Mouse (Mus musculus): Measurements from ENCODE around the gene Actr8. TPM values are rescaled to one million over a fixed set of nuclear protein-coding genes. Genes with fewer than 3 reads are reported as not detected.

The Actr8 gene
- total RNA-seq, 1 experiment from 2014 or later: 65.1 TPM

GRCm38 (mm10) chr14:29987739-29988138 lies 9.6 kb downstream of the Actr8 start:
- ATAC-seq (ENCODE audit: extremely low read depth, insufficient number of reproducible peaks, low FRiP score, poor library complexity, severe bottlenecking): no peak

GRCm38 (mm10) chr14:29988337-29988736 lies 10.2 kb downstream of the Actr8 start:
- no peak for ATAC-seq (ENCODE audit: extremely low read depth, insufficient number of reproducible peaks, low FRiP score, poor library complexity, severe bottlenecking)

GRCm38 (mm10) chr14:29994976-29995375 lies 16.8 kb downstream of the Actr8 start:
- ATAC-seq (ENCODE audit: extremely low read depth, insufficient number of reproducible peaks, low FRiP score, poor library complexity, severe bottlenecking): no peak

- no peak for ATAC-seq (ENCODE audit: extremely low read depth, insufficient number of reproducible peaks, low FRiP score, poor library complexity, severe bottlenecking)
Measured at GRCm38 (mm10) chr14:29996000-29996751, 18.0 kb downstream of the Actr8 start.

GRCm38 (mm10) chr14:29997345-29997744 lies 19.2 kb downstream of the Actr8 start:
- ATAC-seq (ENCODE audit: extremely low read depth, insufficient number of reproducible peaks, low FRiP score, poor library complexity, severe bottlenecking): no peak

- ATAC-seq (ENCODE audit: extremely low read depth, insufficient number of reproducible peaks, low FRiP score, poor library complexity, severe bottlenecking): no peak
Measured at GRCm38 (mm10) chr14:29998747-29999474, 20.8 kb downstream of the Actr8 start.

- ATAC-seq (ENCODE audit: extremely low read depth, insufficient number of reproducible peaks, low FRiP score, poor library complexity, severe bottlenecking): no peak
Measured at GRCm38 (mm10) chr14:29999475-29999811, 21.3 kb downstream of the Actr8 start.

- no peak for ATAC-seq (ENCODE audit: extremely low read depth, insufficient number of reproducible peaks, low FRiP score, poor library complexity, severe bottlenecking)
Measured at GRCm38 (mm10) chr14:30008733-30009575, 30.8 kb downstream of the Actr8 start, which contains the start of the genes Il17rb and Chdh. Gene Il17rb, minus strand, starts transcription at chr14:30008896. Gene Chdh, plus strand, starts transcription at chr14:30009023.

GRCm38 (mm10) chr14:30009864-30010560 lies 31.9 kb downstream of the Actr8 start:
- no peak for ATAC-seq (ENCODE audit: extremely low read depth, insufficient number of reproducible peaks, low FRiP score, poor library complexity, severe bottlenecking)

- ATAC-seq (ENCODE audit: extremely low read depth, insufficient number of reproducible peaks, low FRiP score, poor library complexity, severe bottlenecking): no peak
Measured at GRCm38 (mm10) chr14:30011886-30012560, 33.9 kb downstream of the Actr8 start.

GRCm38 (mm10) chr14:30014487-30014886 lies 36.4 kb downstream of the Actr8 start:
- ATAC-seq (ENCODE audit: extremely low read depth, insufficient number of reproducible peaks, low FRiP score, poor library complexity, severe bottlenecking): no peak

GRCm38 (mm10) chr14:30015008-30015407 lies 36.9 kb downstream of the Actr8 start:
- no peak for ATAC-seq (ENCODE audit: extremely low read depth, insufficient number of reproducible peaks, low FRiP score, poor library complexity, severe bottlenecking)

- ATAC-seq (ENCODE audit: extremely low read depth, insufficient number of reproducible peaks, low FRiP score, poor library complexity, severe bottlenecking): no peak
Measured at GRCm38 (mm10) chr14:30016666-30017065, 38.5 kb downstream of the Actr8 start.

GRCm38 (mm10) chr14:30017794-30018462 lies 39.8 kb downstream of the Actr8 start:
- no peak for ATAC-seq (ENCODE audit: extremely low read depth, insufficient number of reproducible peaks, low FRiP score, poor library complexity, severe bottlenecking)

GRCm38 (mm10) chr14:30018463-30018801 lies 40.3 kb downstream of the Actr8 start:
- ATAC-seq (ENCODE audit: extremely low read depth, insufficient number of reproducible peaks, low FRiP score, poor library complexity, severe bottlenecking): no peak

GRCm38 (mm10) chr14:30018846-30019245 lies 40.7 kb downstream of the Actr8 start:
- no peak for ATAC-seq (ENCODE audit: extremely low read depth, insufficient number of reproducible peaks, low FRiP score, poor library complexity, severe bottlenecking)

- ATAC-seq (ENCODE audit: extremely low read depth, insufficient number of reproducible peaks, low FRiP score, poor library complexity, severe bottlenecking): no peak
Measured at GRCm38 (mm10) chr14:30019375-30019774, 41.2 kb downstream of the Actr8 start.

Measured in neutrophil, adult 5-6 weeks (primary cell).